Mouse (Mus musculus) olfactory bulb, adult 2 months (tissue): Measurements from ENCODE around the gene Emc10. TPM values are rescaled to one million over a fixed set of nuclear protein-coding genes. Genes with fewer than 3 reads are reported as not detected.

Experiments
- H3K27ac ChIP-seq: fragments of 200-500 bp; 2 replicates; pipeline ENCODE4 v1.5.1; 2012; ENCODE audit warnings: low read depth, low read length; ENCODE audit not compliant: insufficient read depth
- H3K4me1 ChIP-seq: fragments of 200-500 bp; 2 replicates; pipeline ENCODE4 v1.6.1; 2012; ENCODE audit warnings: low read length; ENCODE audit not compliant: control insufficient read depth, insufficient read depth
- H3K4me3 ChIP-seq: fragments of 200-500 bp; 2 replicates; pipeline ENCODE4 v1.5.1; 2012; ENCODE audit warnings: mild to moderate bottlenecking, low read depth, low read length, moderate library complexity; ENCODE audit not compliant: insufficient read depth
- CTCF ChIP-seq: fragments of 200-500 bp; IDR thresholded peaks from 2 replicates; pipeline ENCODE4 v1.5.1; 2012; ENCODE audit warnings: low read depth, mild to moderate bottlenecking, low read length, moderate library complexity; ENCODE audit not compliant: insufficient read depth
- POLR2A ChIP-seq: fragments of 200-500 bp; IDR thresholded peaks from 2 replicates; pipeline ENCODE4 v1.6.1; 2012; ENCODE audit warnings: mild to moderate bottlenecking, low read depth, low read length, moderate library complexity; ENCODE audit not compliant: insufficient read depth
- WGBS: fragments of 180-500 bp; shearing (Covaris S2); methylation state at CpG from one replicate; pipeline ENCODE4 v1.1.7; 2018; 5-methylcytosine and 5-hydroxymethylcytosine counted together
- polyA plus RNA-seq: library from polyadenylated mRNA; stranded (reverse); fragments of >200 nt; gene quantifications from 2 replicates; pipeline ENCODE4 v1.2.4, GENCODE M21; 2012; ENCODE audit warnings: low replicate concordance; ENCODE audit not compliant: missing spikeins, insufficient read depth, insufficient read length

The Emc10 gene
- polyA plus RNA-seq, 1 experiment, result not detected

DNA sequence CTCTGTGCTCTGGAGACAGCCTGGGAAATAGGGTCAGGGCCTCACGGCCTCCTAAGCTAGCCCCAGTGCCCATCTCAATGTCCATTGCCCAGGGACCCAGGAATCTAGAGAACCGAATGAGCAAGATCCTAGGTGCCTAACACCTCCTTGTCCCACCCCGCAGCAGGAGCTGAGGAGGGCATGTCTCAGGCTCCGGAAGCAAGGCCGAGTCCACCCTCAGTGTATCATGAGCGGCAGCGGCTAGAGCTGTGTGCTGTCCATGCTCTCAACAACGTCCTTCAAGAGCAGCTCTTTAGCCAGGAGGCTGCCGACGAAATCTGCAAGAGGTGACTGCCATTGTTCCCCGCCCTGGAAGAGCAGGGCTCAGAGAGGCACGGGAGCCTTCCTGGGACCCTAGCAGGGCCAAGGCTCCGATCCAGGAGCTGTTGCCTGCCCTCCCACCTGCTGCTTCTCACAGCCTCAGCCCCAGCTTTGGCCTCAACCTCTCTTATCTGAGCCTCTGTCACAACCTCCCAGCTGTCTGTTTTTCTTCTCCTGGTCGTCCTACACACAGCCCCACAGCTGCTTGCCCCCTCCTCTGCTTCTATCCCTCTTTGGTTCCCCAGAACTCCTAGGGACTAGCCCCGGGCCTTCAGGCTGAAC is 27.6 kb downstream of the Emc10 start:
- 47% methylated on average over 15 of the region's 15 CpGs for WGBS

DNA sequence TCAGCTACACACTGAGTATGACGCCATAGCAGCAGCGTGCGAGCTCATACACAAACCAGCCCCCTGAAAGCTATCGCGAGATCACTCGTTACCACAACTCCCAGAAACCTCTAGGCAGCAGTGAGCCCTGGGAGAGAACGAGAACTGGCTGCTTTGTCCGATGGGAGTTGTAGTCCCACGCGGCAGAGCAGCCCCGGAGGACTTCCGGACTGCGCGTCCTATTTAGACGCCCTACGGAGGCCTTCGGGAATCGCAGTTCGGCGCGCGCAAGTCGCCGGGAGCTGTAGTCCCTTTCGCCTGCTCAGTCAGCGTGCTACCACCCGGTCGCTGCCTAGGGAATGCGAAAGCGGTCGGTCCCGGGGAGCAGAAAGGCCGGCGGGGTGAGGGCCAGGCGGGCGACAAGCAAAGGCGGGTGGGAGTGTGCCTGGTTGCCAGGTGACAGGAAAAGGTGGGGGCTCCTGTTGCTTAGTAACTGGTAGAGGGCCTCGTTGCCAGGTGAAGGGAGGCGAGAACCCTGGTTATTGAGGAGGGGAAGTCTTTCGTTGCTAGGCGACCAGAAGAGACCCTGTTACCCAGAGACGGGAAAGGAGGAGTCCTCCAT is 28.4 kb downstream of the Emc10 start, which contains the start of gene Josd2:
TSS of gene Josd2 (plus strand) at position 170 of the 601 bp plus-strand sequence.
- peak within 1 kb of the TSS; percentile 71 for H3K27ac ChIP-seq
- whole genome bisulfite sequencing, result under 1% methylated on average over 42 of the region's 42 CpGs
- TF ChIP-seq POLR2A (peak; percentile 63), CTCF (no peak)
- H3K4me3 ChIP-seq, result peak within 1 kb of the TSS; percentile 72
- H3K4me1 ChIP-seq, result peaks cover 44% of the 10 kb centered on the region

More for the DNA sequence above, 27.6 kb downstream of the Emc10 start:
- TF ChIP-seq CTCF, result no peak
- no peak for TF ChIP-seq POLR2A
- Histone ChIP-seq H3K4me3 (peak overlapping the region; percentile 72), H3K4me1 (peaks cover 44% of the 10 kb centered on the region), H3K27ac (0 out of 2 replicates have a peak overlapping the region, but pooled peaks have one; percentile 71)

DNA sequence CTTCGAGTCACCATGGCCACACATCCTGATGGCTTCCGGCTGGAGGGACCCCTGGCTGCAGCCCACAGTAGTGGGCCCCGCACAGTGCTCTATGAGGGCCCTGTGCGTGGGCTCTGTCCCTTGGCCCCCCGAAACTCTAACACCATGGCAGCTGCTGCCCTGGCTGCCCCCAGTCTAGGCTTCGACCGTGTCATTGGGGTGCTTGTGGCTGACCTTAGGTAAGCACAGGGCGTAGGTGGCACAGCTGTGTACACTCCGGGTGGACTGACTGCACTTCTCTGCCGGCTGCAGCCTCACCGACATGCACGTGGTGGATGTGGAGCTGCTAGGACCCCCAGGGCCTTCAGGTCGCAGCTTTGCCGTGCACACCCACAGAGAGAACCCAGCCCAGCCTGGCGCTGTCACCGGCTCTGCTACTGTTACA is 29.4 kb downstream of the Emc10 start:
- no peak overlapping the region for H3K4me3 ChIP-seq
- no peak overlapping the region for H3K27ac ChIP-seq
- TF ChIP-seq CTCF, result no peak
- WGBS, result 62% methylated on average over 16 of the region's 16 CpGs
- peaks cover 51% of the 10 kb centered on the region for H3K4me1 ChIP-seq

DNA sequence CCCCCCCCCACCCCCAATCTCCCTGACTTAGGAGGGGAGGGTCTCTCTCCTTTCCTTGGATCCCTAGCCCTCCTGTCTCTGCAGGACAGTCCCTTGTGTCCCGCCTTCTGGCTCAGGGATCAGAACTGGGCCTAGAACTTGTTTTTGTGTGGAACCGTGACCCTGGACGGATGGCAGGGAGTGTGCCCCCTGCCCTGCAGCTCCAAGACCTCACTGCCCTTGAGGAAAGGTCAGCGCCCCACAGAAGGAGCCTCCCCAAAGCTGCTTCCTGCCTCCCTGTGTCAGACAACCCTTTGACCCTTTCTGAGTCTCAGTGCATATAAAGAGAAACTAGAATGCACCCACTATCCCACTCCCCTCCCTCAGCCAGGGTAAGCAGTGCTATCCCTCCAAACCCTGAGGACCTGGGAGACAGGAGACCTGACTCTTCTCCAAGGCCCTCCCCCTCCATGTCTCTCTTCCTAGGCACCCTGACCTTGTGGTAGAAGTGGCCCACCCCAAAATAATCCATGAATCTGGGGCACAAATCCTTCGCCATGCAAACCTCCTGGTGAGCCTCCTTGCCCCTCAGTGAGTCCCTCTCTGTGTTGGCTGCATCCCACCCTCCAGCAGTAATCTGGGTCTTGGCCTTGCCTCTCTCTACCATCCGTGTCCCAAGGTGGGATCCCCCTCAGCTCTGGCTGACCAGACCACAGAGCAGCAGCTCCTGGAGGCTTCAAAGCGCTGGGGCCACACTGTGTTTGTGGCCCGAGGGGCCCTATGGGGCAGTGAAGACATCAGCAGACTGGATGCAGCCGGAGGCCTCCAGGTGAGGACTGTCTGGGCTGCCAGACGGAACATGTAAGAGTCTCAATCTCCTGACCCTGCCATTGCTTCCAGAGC is 30.1 kb downstream of the Emc10 start:
- WGBS, result 69% methylated on average over 10 of the region's 10 CpGs
- no peak overlapping the region for H3K27ac ChIP-seq
- H3K4me3 ChIP-seq, result no peak overlapping the region
- TF ChIP-seq POLR2A (no peak), CTCF (no peak)
- H3K4me1 ChIP-seq, result peaks cover 51% of the 10 kb centered on the region

DNA sequence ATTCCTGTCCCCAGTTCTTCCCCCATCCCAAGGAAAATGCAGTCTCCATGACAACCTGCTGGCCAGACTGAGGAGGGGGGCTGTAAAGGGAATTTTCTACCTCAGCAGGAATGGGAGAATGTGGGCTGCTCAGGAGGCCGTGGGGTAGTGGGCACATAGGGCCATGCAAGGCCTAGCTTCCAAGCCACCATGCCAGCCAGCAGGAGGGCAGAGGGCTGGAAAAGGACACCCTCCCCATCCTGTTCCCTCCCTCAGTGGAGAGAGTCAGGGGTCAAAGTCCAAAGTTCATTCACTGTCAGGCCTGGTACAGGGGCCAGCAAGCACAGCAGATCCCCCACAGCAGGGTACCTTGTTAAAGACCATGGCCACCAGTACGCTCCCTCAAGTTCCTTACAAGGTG is 31.2 kb downstream of the Emc10 start, which contains the start of gene Aspdh:
TSS of gene Aspdh (plus strand) at position 281 of the 400 bp plus-strand sequence.
- peaks cover 52% of the 10 kb centered on the region for H3K4me1 ChIP-seq
- H3K27ac ChIP-seq, result peak within 1 kb of the TSS; percentile 68
- 38% methylated on average over 2 of the region's 2 CpGs for WGBS
- TF ChIP-seq POLR2A (no peak), CTCF (no peak)
- no peak within 1 kb of the TSS for H3K4me3 ChIP-seq

DNA sequence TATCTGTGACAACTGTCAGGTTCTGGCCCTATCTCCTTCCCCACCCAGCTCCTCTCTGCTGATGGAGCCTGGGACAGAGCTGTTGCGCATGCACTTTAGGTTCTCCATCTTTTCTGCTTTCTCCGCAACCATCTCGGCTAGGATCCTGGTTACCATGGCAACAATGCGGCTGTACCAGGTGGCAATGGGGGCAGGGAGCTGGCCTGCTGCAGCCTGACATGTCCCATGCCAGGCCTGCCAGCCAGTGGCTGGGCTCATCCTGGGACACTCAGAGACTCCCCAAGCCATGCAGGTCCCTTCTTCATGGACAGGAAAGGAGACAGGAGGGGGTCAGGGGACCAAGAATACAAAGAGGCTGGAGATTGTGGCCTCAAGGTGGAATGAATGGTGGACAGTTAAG is 31.8 kb downstream of the Emc10 start:
- 4% methylated on average over 4 of the region's 4 CpGs for WGBS
- TF ChIP-seq CTCF, result no peak
- TF ChIP-seq POLR2A, result no peak
- Histone ChIP-seq H3K27ac (peak overlapping the region; percentile 68), H3K4me3 (no peak overlapping the region), H3K4me1 (peaks cover 52% of the 10 kb centered on the region)

DNA sequence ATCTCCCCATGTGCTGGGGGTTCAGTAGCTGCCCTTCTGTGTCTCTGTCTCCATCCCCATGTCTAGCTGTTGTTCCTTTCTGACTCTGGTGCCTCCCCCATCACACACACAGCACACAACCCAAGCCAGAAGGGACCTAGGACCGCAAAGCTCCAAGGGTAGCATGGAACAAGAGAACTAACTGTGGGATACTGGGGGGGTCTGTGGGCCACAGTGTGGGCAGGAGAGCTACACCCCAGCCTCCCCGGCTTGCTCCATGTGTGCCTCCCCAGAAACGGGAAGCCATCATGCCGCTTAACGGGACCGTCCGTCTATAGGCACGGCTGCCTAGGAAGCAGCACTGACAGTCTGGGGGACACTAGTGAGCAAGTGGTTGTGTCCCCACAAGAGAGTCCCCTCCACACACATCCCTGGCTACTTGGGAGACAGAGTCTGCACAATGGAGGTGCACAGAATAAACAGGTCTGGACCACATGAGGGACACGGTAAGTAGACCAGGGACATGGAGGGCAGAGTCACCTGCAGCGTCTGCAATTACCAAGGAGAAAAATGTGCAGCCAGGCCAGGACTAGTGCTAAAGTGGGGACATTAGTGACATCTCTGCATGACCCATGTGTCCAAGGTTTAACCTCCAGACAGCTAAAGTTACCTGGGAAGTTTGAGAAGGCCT is 32.6 kb downstream of the Emc10 start:
- WGBS, result 72% methylated on average over 10 of the region's 10 CpGs
- H3K27ac ChIP-seq, result 0 out of 2 replicates have a peak overlapping the region, but pooled peaks have one; percentile 0
- TF ChIP-seq CTCF, result no peak
- no peak for TF ChIP-seq POLR2A

DNA sequence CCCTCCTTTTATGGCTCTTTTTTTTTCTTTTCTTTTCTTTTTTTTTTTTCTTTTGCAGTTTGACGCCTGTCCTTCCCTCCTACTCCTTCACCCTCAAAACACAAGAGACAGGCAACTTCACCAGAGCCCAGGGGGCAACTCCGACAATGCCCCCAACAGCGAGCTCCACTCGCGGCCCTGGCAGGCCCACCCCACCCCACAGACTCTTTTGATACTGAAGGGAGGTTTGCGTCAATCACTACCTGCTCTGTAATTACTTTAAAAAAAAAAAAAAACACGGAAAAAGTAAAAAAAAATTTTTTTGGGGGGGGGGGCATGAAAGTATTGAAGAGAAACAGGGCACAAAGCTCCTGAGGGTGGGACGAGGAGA is 33.3 kb downstream of the Emc10 start:
- 48% methylated on average over 8 of the region's 8 CpGs for WGBS
- Histone ChIP-seq H3K4me3 (no peak overlapping the region), H3K4me1 (peaks cover 46% of the 10 kb centered on the region), H3K27ac (no peak overlapping the region)
- TF ChIP-seq CTCF (no peak), POLR2A (no peak)

More for the DNA sequence above, 32.6 kb downstream of the Emc10 start:
- peaks cover 49% of the 10 kb centered on the region for H3K4me1 ChIP-seq
- no peak overlapping the region for H3K4me3 ChIP-seq
